Mouse (Mus musculus) cerebellum, adult 2 months (tissue): ENCODE measurements around the gene Ccdc13.

Experiments used
- CTCF ChIP-seq: fragments of 200-500 bp; IDR thresholded peaks from 2 replicates; pipeline ENCODE4 v1.5.1; 2011; ENCODE audit warnings: low read depth, mild to moderate bottlenecking, control low read depth, low read length, moderate library complexity, borderline replicate concordance; ENCODE audit not compliant: insufficient read depth
- POLR2A ChIP-seq: fragments of 200-500 bp; IDR thresholded peaks from 2 replicates; pipeline ENCODE4 v1.6.1; 2011; ENCODE audit warnings: low read length, control low read depth, borderline replicate concordance; ENCODE audit not compliant: insufficient read depth

- TF ChIP-seq CTCF (no peak), POLR2A (no peak)
These were observed 36.5 kb downstream of the Ccdc13 start for GRCm38 (mm10) chr9:121802747-121803146.
